Mouse (Mus musculus) small intestine, adult 2 months (tissue): ENCODE results near the gene Zfp319. TPM values are rescaled to one million over a fixed set of nuclear protein-coding genes. Genes with fewer than 3 reads are reported as not detected.

Experiments used
- H3K27ac ChIP-seq: fragments of 200-500 bp; 2 replicates; pipeline ENCODE4 v1.5.1; 2012; ENCODE audit warnings: low read depth, low read length, control low read depth, inconsistent platforms; ENCODE audit not compliant: insufficient read depth
- H3K27me3 ChIP-seq: fragments of 200-500 bp; 2 replicates; pipeline ENCODE4 v1.6.1; 2012; ENCODE audit warnings: mild to moderate bottlenecking, moderate library complexity, low read length, inconsistent platforms; ENCODE audit not compliant: control insufficient read depth, insufficient read depth
- H3K36me3 ChIP-seq: fragments of 200-500 bp; 2 replicates; pipeline ENCODE4 v1.6.1; 2012; ENCODE audit warnings: mild to moderate bottlenecking, low read length, control low read depth, inconsistent platforms; ENCODE audit not compliant: control insufficient read depth, insufficient read depth
- H3K4me1 ChIP-seq: fragments of 200-500 bp; 2 replicates; pipeline ENCODE4 v1.6.1; 2012; ENCODE audit warnings: low read length, inconsistent platforms, mixed read lengths; ENCODE audit not compliant: control insufficient read depth, insufficient read depth, insufficient read length
- H3K4me3 ChIP-seq: fragments of 200-500 bp; 2 replicates; pipeline ENCODE4 v1.5.1; 2012; ENCODE audit warnings: low read depth, mild to moderate bottlenecking, control low read depth, inconsistent platforms, low read length, moderate library complexity
- CTCF ChIP-seq: fragments of 200-500 bp; IDR thresholded peaks from 2 replicates; pipeline ENCODE4 v1.5.1; 2012; ENCODE audit warnings: low read depth, mild to moderate bottlenecking, control low read depth, inconsistent platforms, low read length, moderate library complexity, mixed read lengths; ENCODE audit not compliant: insufficient replicate concordance, insufficient read length; ENCODE audit errors: extremely low read depth
- POLR2A ChIP-seq: fragments of 200-500 bp; IDR thresholded peaks from 2 replicates; pipeline ENCODE4 v1.6.1; 2012; ENCODE audit warnings: low read depth, mild to moderate bottlenecking, control low read depth, inconsistent platforms, low read length, moderate library complexity
- WGBS: fragments of 180-500 bp; shearing (Covaris S2); methylation state at CpG from one replicate; pipeline ENCODE4 v1.1.7; 2018; 5-methylcytosine and 5-hydroxymethylcytosine counted together
- polyA plus RNA-seq: library from polyadenylated mRNA; depleted of rRNA; stranded (reverse); fragments of >200 nt; gene quantifications from 2 replicates; pipeline ENCODE4 v1.2.3, GENCODE M21; 2012

Gene Zfp319
- polyA plus RNA-seq, 1 experiment = 8.7 TPM

GRCm38 (mm10) chr8:95332437-95333199, 868 bp upstream of the Zfp319 start:
- H3K27ac ChIP-seq = peak overlapping the region; percentile 96
- TF ChIP-seq POLR2A = no peak
- TF ChIP-seq CTCF = peak; percentile 39; the same call in 1 of the 2 replicates
- WGBS = 12% methylated on average over 21 of the region's 21 CpGs

GRCm38 (mm10) chr8:95331156-95331719, 512 bp downstream of the Zfp319 start:
- H3K27me3 ChIP-seq = no peaks in the 10 kb centered on the region
- peak overlapping the region; percentile 82 for H3K27ac ChIP-seq
- H3K4me3 ChIP-seq = peak overlapping the region; percentile 94
- TF ChIP-seq CTCF (no peak), POLR2A (no peak; the same call in 1 of the 2 replicates)
- H3K4me1 ChIP-seq = peaks cover 2% of the 10 kb centered on the region; the same call in 1 of the 2 replicates
- WGBS = 1% methylated on average over 38 of the region's 38 CpGs
- peaks cover 37% of the 10 kb centered on the region for H3K36me3 ChIP-seq

More at GRCm38 (mm10) chr8:95332437-95333199, 868 bp upstream of the Zfp319 start:
- Histone ChIP-seq H3K4me3 (peak overlapping the region; percentile 94), H3K36me3 (peaks cover 31% of the 10 kb centered on the region), H3K4me1 (peaks cover 2% of the 10 kb centered on the region; the same call in 1 of the 2 replicates), H3K27me3 (no peaks in the 10 kb centered on the region)

- Histone ChIP-seq H3K4me3 (no peak overlapping the region), H3K27ac (no peak overlapping the region), H3K36me3 (peaks cover 41% of the 10 kb centered on the region), H3K27me3 (no peaks in the 10 kb centered on the region), H3K4me1 (peaks cover 2% of the 10 kb centered on the region; the same call in 1 of the 2 replicates)
- 41% methylated on average over 1 of the region's 1 CpGs for WGBS
- TF ChIP-seq CTCF = no peak
These were observed 1.4 kb downstream of the Zfp319 start for GRCm38 (mm10) chr8:95330367-95330766.

GRCm38 (mm10) chr8:95327866-95328465, 3.8 kb downstream of the Zfp319 start:
- no peak overlapping the region for H3K27ac ChIP-seq
- H3K4me1 ChIP-seq = peaks cover 2% of the 10 kb centered on the region; the same call in 1 of the 2 replicates
- 95% methylated on average over 46 of the region's 46 CpGs for WGBS
- H3K27me3 ChIP-seq = no peaks in the 10 kb centered on the region
- TF ChIP-seq POLR2A = no peak
- H3K4me3 ChIP-seq = no peak overlapping the region
- peaks cover 31% of the 10 kb centered on the region for H3K36me3 ChIP-seq

GRCm38 (mm10) chr8:95326822-95327221, 4.9 kb downstream of the Zfp319 start:
- H3K27me3 ChIP-seq = no peaks in the 10 kb centered on the region
- no peak overlapping the region for H3K27ac ChIP-seq
- 83% methylated on average over 5 of the region's 5 CpGs for WGBS

GRCm38 (mm10) chr8:95324646-95325045, 7.1 kb downstream of the Zfp319 start:
- peaks cover 31% of the 10 kb centered on the region for H3K36me3 ChIP-seq
- no peak for TF ChIP-seq POLR2A
- no peak for TF ChIP-seq CTCF
- no peak overlapping the region for H3K4me3 ChIP-seq
- 68% methylated on average over 5 of the region's 5 CpGs for WGBS
- no peaks in the 10 kb centered on the region for H3K27me3 ChIP-seq
- peaks cover 3% of the 10 kb centered on the region for H3K4me1 ChIP-seq
- H3K27ac ChIP-seq = no peak overlapping the region

More at GRCm38 (mm10) chr8:95326822-95327221, 4.9 kb downstream of the Zfp319 start:
- TF ChIP-seq POLR2A (no peak), CTCF (no peak)
- H3K4me1 ChIP-seq = peaks cover 2% of the 10 kb centered on the region; the same call in 1 of the 2 replicates
- peaks cover 31% of the 10 kb centered on the region for H3K36me3 ChIP-seq
- H3K4me3 ChIP-seq = no peak overlapping the region

GRCm38 (mm10) chr8:95323201-95323600, 8.5 kb downstream of the Zfp319 start:
- H3K27ac ChIP-seq = no peak overlapping the region
- H3K4me3 ChIP-seq = no peak overlapping the region
- TF ChIP-seq CTCF (no peak), POLR2A (no peak)
- WGBS = 76% methylated on average over 3 of the region's 3 CpGs
- peaks cover 3% of the 10 kb centered on the region for H3K4me1 ChIP-seq
- H3K27me3 ChIP-seq = no peaks in the 10 kb centered on the region
- peaks cover 19% of the 10 kb centered on the region for H3K36me3 ChIP-seq
